Mouse (Mus musculus) adrenal gland, postnatal 25 days (tissue): ENCODE data around the gene Tnnt3. TPM values are rescaled to one million over a fixed set of nuclear protein-coding genes. Genes with fewer than 3 reads are reported as not detected.
A peak's percentile ranks its signal among the peaks of the same experiment; 100 is the strongest.

Experiments used
- DNase-seq: peaks from one replicate; pipeline ENCODE4 v3.0.0; 2021; ENCODE audit warnings: mixed read lengths
- long read RNA-seq: library from polyadenylated mRNA; stranded (forward); transcript quantifications from one replicate; pipeline ENCODE4 v2.0.0, GENCODE M21; 2021
- total RNA-seq: library from RNA; stranded (reverse); gene quantifications from 2 replicates; pipeline ENCODE4 v1.2.3, GENCODE M21; 2021

Tnnt3 gene
- total RNA-seq = not detected in 2 replicates
- long read RNA-seq = 0 reads

- DNase-seq = no peak
Measured at GRCm38 (mm10) chr7:142498575-142498974, at the start of gene Tnnt3. TSS of gene Tnnt3 (plus strand) at chr7:142498836.

DNA sequence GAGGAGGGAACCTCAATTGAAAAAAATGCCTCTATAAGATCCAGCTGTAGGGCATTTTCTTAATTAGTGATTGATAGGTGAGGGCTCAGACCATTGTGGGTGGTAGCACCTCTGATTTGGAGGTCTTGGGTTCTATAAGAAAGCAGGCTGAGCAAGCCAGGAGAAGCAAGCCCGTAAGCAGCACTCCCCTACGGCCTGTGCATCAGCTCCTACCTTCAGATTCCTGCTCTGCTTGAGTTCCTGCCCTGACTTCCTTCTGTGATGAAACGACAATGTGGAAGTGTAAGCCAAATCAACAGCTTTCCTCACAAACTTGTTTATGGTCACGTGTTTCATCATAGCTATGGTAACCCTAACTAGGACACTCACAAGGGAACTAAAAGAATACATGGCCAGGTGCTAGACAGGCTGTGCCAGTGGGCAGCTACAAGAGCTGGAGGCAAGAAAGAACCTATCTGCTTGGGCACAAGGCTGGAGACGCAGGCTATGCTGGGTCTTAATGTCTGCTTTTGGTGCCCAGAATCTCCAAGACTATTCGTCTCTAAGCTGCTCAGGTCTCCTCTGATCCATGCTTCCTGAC, 49.5 kb upstream of the Tnnt3 start:
- no peak for DNase-seq

- DNase-seq = no peak
Measured at GRCm38 (mm10) chr7:142454706-142455105, 43.9 kb upstream of the Tnnt3 start.

GRCm38 (mm10) chr7:142455251-142455650, 43.4 kb upstream of the Tnnt3 start:
- no peak for DNase-seq

DNA sequence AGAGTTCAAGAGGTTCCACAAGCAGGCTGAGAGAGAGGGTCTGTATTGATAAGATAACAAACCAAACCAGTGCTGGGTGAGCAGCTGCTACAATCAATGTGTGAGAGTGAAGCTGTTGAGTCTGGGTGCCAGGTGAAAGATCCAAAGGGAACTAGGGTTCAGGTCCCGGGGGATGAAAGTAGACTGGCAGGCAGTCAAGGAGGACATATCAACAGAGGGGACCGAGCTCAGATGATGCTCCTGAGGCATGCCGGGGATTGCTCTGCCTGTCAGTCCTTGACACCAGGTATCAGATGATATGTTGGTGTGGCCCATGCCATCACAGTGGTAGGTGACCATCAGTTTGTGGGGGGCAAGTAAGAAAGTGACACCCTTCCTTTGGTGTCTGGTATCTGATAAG, 41.8 kb upstream of the Tnnt3 start:
- DNase-seq = no peak

DNA sequence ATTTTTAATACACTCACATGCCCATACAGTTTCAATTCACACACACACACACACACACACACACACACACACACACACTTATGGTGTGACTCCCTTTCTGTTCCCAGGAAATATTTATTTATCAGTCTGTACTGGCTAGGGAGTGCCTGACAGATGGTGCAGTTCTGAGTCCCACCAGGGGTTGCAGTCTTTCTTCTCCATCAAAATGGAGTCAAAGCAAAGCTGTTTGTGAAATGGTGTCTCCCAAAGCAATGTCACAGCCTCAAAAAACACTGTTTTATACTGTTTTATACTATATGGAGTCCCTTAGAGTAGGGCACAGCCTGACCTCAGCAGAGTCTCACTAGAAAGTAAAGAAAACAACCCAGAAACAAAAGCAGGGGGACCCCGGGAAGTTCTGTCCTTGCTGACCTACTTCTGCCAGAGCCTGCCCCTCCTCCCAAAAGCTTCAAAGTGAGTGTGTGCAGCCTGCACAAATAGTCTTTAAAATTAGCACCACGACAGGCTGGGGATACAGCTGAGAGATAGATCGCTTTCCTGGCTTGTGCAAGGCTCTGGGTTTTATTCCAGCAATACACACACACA, 41.3 kb upstream of the Tnnt3 start:
- DNase-seq = no peak

- DNase-seq = no peak
Measured at GRCm38 (mm10) chr7:142458026-142458425, 40.6 kb upstream of the Tnnt3 start.

DNA sequence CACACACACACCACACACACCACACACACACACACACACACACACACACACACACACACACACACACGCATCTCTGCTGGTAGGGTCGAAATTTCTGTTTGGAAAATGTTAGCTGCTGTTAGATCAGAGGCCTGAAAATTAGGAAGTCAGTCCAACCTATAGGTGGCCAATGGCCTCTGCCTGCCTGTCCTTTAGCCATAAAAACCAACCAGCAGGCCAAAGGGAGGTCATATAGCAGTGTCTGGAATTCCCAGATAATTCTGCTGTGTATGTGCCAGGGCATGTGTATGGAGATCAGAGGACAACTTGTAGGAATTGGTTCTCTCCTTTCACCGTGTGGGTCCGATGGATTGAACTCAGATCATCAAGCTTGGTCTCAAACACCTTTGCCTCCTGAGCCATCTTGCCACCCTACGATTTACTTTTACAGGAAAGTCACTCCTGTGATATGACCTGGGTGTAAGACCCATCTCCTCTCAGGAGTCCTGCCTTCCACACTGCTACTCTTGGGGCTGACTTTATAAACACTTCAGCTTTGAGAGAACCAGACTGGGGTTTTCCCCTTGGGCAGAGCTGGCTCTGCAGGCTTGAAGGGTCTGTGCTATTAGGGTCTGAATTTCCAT, 39.8 kb upstream of the Tnnt3 start:
- no peak for DNase-seq

- no peak for DNase-seq
Measured at GRCm38 (mm10) chr7:142459299-142459691, 39.3 kb upstream of the Tnnt3 start.

- DNase-seq = no peak
Measured at GRCm38 (mm10) chr7:142460636-142461077, 38.0 kb upstream of the Tnnt3 start, which contains the start of gene Lsp1. TSS of gene Lsp1 (plus strand) at chr7:142460809.

DNA sequence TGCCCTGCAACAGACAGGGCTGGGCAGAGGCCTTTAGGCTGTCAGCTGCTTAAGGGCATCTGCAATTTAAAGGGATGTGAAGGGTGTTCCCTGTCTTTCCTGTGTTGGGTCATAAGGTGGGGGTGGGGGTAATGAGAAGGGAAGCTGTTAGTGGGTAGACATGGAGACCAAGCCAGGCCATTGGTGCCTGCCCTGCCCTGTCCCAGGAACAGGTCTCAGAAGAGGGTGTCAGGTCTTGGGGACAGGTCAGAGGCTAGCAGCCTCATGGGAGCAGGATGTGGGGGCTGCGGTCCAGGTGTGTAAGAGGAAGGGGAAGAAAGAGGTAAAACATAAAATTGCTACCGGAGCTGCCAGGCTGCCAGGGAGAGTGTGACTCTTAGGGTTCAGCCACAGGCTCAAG, 37.2 kb upstream of the Tnnt3 start:
- DNase-seq = no peak

GRCm38 (mm10) chr7:142462190-142462589, 36.4 kb upstream of the Tnnt3 start:
- no peak for DNase-seq

GRCm38 (mm10) chr7:142462594-142463078, 36.0 kb upstream of the Tnnt3 start:
- DNase-seq = no peak

DNA sequence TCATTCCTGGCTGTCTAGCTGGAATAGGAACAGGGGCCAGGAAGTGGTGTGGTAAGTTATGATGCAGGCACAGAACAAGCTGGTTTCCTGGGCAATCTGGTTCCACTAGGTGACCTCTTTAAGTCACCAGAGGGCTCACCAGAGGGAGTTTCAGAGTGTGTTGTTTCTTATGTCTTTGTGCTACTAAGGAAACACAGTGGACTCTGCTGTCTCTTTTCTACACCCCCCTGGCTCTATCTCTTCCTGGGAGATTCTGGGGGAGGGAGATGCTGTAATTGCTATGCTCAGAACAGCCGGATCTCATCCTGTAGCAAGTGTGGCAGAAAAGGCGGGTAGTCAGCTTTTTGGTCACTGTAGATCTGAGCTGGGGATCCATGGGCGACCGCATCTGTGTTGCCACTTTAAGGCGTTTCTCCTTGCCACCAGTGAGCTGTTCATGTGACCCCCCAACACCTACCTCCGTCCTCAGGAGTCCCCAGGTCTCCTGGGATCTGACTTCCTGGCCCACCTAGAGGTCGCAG, 28.4 kb upstream of the Tnnt3 start:
- DNase-seq = no peak

DNA sequence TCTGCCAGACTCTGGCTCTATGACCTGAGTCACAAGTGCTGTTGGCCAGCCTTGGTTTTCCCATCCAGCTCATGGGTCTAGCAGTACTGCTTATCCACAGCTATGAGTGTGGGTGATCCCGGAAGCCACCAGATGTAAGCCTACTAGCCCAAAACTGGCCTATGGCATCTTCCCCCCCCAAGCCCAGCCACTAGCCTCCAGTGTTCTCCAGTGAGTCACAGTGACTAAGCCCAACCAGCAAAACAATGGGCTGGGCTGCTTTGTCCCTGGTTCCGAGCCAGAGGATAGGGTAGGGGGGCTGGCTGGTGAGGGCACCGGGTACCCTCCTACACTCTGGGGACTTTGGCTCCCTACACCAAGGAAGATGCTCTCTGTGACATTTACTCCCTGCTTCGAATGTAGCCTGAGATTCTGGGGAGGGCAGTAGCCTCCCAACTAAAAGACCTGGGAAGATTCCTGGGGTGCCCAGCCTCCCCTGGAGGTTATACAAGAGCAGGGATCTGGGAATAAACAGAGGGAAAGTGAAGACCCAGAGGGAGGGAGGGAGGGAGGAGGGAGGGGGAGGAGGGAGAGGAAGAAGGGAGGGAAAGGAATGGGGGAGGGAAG, 27.7 kb upstream of the Tnnt3 start:
- no peak for DNase-seq

DNA sequence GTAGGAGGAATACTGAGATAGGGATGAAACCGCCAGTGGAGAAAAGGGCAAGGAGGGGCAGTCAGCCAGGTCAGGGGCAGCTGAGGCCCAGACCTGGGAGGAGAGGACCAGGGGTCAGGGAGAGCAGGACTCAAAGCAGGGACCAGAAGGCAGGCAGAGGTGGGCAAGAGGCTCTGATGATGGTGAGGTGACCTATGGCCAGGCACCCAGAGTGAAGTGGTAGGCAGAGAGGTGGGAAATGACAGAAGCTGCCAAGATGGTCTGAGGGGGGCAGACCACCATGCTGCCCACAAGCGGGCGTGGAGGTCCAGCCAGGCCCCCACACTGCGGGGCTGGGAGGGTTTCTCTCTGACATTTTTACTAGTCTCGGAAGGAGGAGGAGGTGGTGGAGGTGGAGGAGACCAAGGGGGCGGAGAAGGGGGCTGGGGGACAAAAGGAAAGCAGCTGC, 27.2 kb upstream of the Tnnt3 start:
- DNase-seq = no peak

GRCm38 (mm10) chr7:142471884-142472570, 26.6 kb upstream of the Tnnt3 start:
- DNase-seq = peak; percentile 29

DNA sequence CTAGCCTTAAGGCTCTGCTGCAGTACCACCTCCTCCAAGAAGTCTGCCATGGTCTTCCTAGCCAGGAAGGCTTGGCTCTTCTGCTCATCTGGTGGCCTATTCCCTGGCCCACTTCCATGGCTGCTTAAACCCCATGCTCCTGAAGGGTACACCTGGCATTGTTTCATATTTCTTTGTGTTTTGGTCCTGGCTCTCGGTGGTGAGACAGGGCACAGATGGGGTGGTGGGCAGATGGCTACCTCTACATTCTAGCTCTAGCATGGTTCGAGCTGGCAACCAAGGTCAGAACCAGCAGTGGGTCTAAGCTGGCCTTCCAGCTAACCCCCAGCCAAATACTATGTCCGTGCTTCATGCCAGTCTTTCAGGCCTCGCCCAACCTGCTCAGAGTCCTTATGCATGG, 25.7 kb upstream of the Tnnt3 start:
- no peak for DNase-seq

DNA sequence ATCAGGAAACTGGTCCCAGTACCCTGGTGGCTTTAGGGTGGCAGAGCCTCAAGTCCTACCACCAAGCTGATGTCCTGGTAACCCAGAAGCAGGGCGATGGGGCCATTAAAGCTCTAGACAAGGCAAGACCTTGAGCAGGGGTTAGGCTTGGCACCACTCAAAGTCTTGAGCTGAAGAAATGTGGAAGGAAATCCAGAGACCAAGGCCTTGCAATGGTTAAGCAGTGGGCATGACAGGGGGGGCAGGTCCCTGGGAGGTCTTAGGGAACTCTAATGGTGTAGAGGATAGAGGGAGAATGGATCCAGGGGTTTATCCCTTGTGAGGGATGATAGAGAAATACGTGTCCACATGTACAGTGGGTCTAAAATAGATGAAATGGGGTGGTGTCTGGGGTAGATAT, 25.2 kb upstream of the Tnnt3 start:
- DNase-seq = no peak

DNA sequence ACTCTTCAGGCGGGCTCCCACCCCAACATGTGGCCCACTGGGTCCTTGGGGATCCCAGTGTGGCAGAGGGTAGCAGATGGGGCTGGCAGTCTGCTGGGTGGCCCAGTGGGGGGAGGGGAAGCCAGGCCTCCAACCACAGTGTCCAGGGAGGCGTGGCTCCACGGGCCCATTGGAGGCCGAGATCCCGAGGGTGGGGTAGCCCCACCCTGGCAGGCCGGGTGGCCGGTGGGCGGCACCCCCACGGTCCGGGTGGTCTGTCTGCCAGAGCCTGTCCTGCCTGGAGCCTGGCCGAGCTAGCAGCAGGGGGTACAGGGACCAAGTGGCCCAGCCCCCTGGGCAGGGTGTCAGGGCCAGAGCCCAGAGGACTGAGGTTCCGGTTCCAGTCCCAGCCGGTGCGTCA, 23.8 kb upstream of the Tnnt3 start:
- no peak for DNase-seq

- DNase-seq = no peak
Measured at GRCm38 (mm10) chr7:142475641-142476040, 23.0 kb upstream of the Tnnt3 start.

GRCm38 (mm10) chr7:142476271-142476670, 22.4 kb upstream of the Tnnt3 start:
- DNase-seq = no peak
